Mouse (Mus musculus): ENCODE measurements around the gene Npw. TPM values are rescaled to one million over a fixed set of nuclear protein-coding genes. Genes with fewer than 3 reads are reported as not detected.

The Npw gene
- polyA plus RNA-seq, 1 experiment from 2014 or later: 0.47 TPM

DNA sequence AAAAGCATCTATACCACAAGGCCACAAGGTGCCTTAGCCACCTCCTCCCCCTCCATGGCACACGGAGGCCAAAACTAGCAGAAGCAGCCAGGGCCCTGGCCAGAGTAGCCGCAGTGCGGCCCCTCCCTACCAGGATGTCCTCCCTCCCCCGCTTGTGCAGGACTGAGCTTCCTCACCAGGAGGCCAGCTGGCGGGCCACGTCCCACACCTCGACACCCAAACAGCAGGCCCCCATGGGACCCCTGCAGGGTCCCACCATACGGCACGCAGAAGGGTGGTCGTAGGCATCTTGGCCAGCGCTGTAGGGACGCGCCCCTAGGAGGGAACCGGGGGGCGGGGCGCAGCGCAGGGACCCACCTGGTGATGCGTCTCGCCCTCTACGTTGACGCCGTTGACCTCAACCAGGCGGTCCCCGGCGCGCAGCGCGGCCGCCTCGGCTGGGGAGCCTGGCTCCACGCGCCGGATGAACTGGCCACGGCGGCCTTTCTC lies 8.6 kb downstream of the Npw start:
- no peak overlapping the region for H3K27ac ChIP-seq (ENCODE audit: low read depth, low read length)
- ATAC-seq (replicated peaks; ENCODE audit: low FRiP score) (peak; percentile 52; the same call in 1 of the 2 replicates), DNase-seq (ENCODE audit: low spot score) (no peak)
- H3K4me1 ChIP-seq (replicated peaks; ENCODE audit: control insufficient read depth, insufficient read depth, low read length): peaks cover 29% of the 10 kb centered on the region
- H3K4me3 ChIP-seq (ENCODE audit: low read depth, low read length): peak overlapping the region; percentile 71
- peak overlapping the region; percentile 77 for H3K9ac ChIP-seq (ENCODE audit: low read depth, low read length)
- H3K27me3 ChIP-seq (replicated peaks; ENCODE audit: control insufficient read depth, insufficient read depth, low read length): peaks cover 29% of the 10 kb centered on the region
- no peaks in the 10 kb centered on the region for H3K9me3 ChIP-seq (ENCODE audit: control insufficient read depth, low read length)
- no peaks in the 10 kb centered on the region for H3K36me3 ChIP-seq (ENCODE audit: control insufficient read depth, insufficient read depth, low read length)
- WGBS: under 1% methylated on average over 35 of the region's 35 CpGs
- peak overlapping the region; percentile 97 for H3K4me2 ChIP-seq

- no peak overlapping the region for H3K27ac ChIP-seq (ENCODE audit: low read depth, low read length)
- H3K4me3 ChIP-seq (ENCODE audit: low read depth, low read length): peak overlapping the region; percentile 71
- no peaks in the 10 kb centered on the region for H3K9me3 ChIP-seq (ENCODE audit: control insufficient read depth, low read length)
- no peak overlapping the region for H3K9ac ChIP-seq (ENCODE audit: low read depth, low read length)
- peak overlapping the region; percentile 97 for H3K4me2 ChIP-seq
- no peak for DNase-seq (ENCODE audit: low spot score)
- no peak for ATAC-seq (replicated peaks; ENCODE audit: low FRiP score)
- WGBS: 69% methylated on average over 10 of the region's 10 CpGs
- H3K36me3 ChIP-seq (ENCODE audit: control insufficient read depth, insufficient read depth, low read length): no peaks in the 10 kb centered on the region
- peaks cover 37% of the 10 kb centered on the region for H3K4me1 ChIP-seq (replicated peaks; ENCODE audit: control insufficient read depth, insufficient read depth, low read length)
- peaks cover 29% of the 10 kb centered on the region for H3K27me3 ChIP-seq (replicated peaks; ENCODE audit: control insufficient read depth, insufficient read depth, low read length)
Measured at GRCm38 (mm10) chr17:24648731-24649377, 9.4 kb downstream of the Npw start.

DNA sequence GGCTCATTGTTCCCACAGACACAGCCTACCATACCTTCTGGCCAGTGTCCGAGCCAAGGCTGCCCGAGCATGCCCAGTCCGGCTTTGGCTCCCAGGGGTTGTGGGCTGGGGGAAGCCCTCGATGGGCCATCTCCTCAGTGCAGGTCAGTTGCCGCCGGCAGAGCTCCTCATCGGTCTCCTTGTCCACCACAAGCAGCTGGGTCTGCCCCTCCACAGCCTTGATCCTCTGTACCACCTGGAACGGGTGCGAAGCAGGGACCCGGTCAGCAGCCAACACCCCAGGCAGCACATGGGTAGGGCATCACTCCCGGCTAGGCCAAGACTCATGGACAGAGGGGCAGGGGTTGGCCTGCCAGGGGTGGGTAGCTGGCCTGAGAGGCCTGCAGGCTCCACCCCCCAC lies 10.8 kb downstream of the Npw start:
- 79% methylated on average over 11 of the region's 11 CpGs for WGBS
- no peak overlapping the region for H3K4me3 ChIP-seq (ENCODE audit: low read depth, low read length)
- H3K4me2 ChIP-seq: no peak overlapping the region
- H3K4me1 ChIP-seq (replicated peaks; ENCODE audit: control insufficient read depth, insufficient read depth, low read length): peaks cover 40% of the 10 kb centered on the region
- no peak overlapping the region for H3K9ac ChIP-seq (ENCODE audit: low read depth, low read length)
- peaks cover 29% of the 10 kb centered on the region for H3K27me3 ChIP-seq (replicated peaks; ENCODE audit: control insufficient read depth, insufficient read depth, low read length)
- DNase-seq (ENCODE audit: low spot score) (no peak), ATAC-seq (replicated peaks; ENCODE audit: low FRiP score) (no peak)
- H3K27ac ChIP-seq (ENCODE audit: low read depth, low read length): peak overlapping the region; percentile 38; the same call in 1 of the 2 replicates
- no peaks in the 10 kb centered on the region for H3K36me3 ChIP-seq (ENCODE audit: control insufficient read depth, insufficient read depth, low read length)
- H3K9me3 ChIP-seq (ENCODE audit: control insufficient read depth, low read length): no peaks in the 10 kb centered on the region

DNA sequence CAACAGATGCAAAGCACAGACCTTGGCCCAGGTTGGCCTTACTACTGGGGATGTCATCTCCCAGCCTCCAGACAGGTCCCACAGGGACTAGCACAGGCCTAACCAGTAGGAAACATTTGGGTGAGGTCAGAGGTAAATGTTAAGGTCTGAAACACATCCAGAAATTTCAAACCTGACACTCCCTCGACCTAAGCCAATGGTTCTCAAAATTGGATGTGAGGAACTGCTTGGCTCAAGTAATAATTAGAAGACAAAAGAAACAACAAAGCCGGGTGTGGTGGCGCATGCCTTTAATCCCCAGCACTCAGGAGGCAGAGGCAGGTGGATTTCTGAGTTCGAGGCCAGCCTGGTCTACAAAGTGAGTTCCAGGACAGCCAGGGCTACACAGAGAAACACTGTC lies 11.9 kb downstream of the Npw start:
- H3K27me3 ChIP-seq (replicated peaks; ENCODE audit: control insufficient read depth, insufficient read depth, low read length): peaks cover 25% of the 10 kb centered on the region
- peaks cover 40% of the 10 kb centered on the region for H3K4me1 ChIP-seq (replicated peaks; ENCODE audit: control insufficient read depth, insufficient read depth, low read length)
- ATAC-seq (replicated peaks; ENCODE audit: low FRiP score) (no peak), DNase-seq (ENCODE audit: low spot score) (no peak)
- WGBS: 77% methylated on average over 4 of the region's 4 CpGs
- no peak overlapping the region for H3K4me3 ChIP-seq (ENCODE audit: low read depth, low read length)
- no peak overlapping the region for H3K9ac ChIP-seq (ENCODE audit: low read depth, low read length)
- H3K4me2 ChIP-seq: no peak overlapping the region
- H3K36me3 ChIP-seq (ENCODE audit: control insufficient read depth, insufficient read depth, low read length): no peaks in the 10 kb centered on the region
- no peak overlapping the region for H3K27ac ChIP-seq (ENCODE audit: low read depth, low read length)
- H3K9me3 ChIP-seq (ENCODE audit: control insufficient read depth, low read length): no peaks in the 10 kb centered on the region

- DNase-seq (ENCODE audit: low spot score) (no peak), ATAC-seq (replicated peaks; ENCODE audit: low FRiP score) (no peak)
- Histone ChIP-seq H3K4me3 (ENCODE audit: low read depth, low read length) (no peak overlapping the region), H3K36me3 (ENCODE audit: control insufficient read depth, insufficient read depth, low read length) (peaks cover 1% of the 10 kb centered on the region; the same call in 1 of the 2 replicates), H3K9me3 (ENCODE audit: control insufficient read depth, low read length) (no peaks in the 10 kb centered on the region), H3K27me3 (replicated peaks; ENCODE audit: control insufficient read depth, insufficient read depth, low read length) (peaks cover 21% of the 10 kb centered on the region), H3K9ac (ENCODE audit: low read depth, low read length) (no peak overlapping the region), H3K4me2 (no peak overlapping the region), H3K27ac (ENCODE audit: low read depth, low read length) (no peak overlapping the region), H3K4me1 (replicated peaks; ENCODE audit: control insufficient read depth, insufficient read depth, low read length) (peaks cover 40% of the 10 kb centered on the region)
- WGBS: 47% methylated on average over 3 of the region's 3 CpGs
Measured at GRCm38 (mm10) chr17:24645916-24646315, 12.3 kb downstream of the Npw start.

DNA sequence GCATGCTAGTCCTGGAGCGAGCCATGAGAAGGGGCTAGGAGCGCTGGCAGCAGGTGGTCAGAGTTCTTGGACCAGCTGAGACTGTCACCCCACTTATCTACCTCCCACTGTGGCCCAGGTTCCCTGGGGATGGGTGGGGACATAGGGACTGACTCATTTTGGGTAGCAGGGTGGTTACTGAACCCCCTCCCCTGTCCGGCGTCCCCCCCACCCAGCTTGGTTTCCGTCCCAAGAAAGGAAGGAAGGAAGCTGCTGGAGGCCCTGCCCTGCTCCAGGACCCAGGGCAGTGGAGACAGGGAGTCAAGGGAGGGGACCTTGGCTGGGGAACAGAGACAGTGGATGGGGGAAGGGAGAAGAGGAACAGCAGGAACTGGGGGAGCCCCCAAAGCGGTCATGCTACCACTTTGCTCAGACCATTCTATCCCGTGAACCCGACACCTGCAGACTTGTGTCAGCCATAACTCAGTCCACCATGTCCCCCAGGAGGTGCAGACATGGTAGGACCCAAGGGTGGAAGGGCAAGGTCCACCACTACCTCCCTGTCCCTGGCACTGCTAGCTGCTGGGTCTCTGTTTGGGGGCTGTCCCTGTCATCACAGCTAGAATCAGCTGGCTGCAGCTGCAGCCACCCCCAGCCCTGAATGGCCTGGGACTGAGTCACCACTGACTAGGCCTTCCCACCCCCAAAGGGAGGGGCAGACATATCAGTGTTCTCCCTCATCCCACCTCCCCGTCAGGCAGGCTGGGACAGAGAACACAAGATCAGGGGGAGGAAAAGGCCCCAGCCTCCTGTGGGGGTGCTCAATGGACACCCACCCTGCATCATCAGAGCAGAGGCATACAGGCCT lies 13.2 kb downstream of the Npw start:
- no peak for DNase-seq (ENCODE audit: low spot score)
- H3K4me2 ChIP-seq: peak overlapping the region; percentile 16
- 0 out of 2 replicates have a peak overlapping the region, but pooled peaks have one; percentile 5 for H3K4me3 ChIP-seq (ENCODE audit: low read depth, low read length)
- peaks cover 2% of the 10 kb centered on the region; the same call in 1 of the 2 replicates for H3K36me3 ChIP-seq (ENCODE audit: control insufficient read depth, insufficient read depth, low read length)
- WGBS: 52% methylated on average over 8 of the region's 9 CpGs
- H3K9me3 ChIP-seq (ENCODE audit: control insufficient read depth, low read length): no peaks in the 10 kb centered on the region
- peaks cover 35% of the 10 kb centered on the region for H3K4me1 ChIP-seq (replicated peaks; ENCODE audit: control insufficient read depth, insufficient read depth, low read length)
- peak overlapping the region; percentile 58 for H3K27ac ChIP-seq (ENCODE audit: low read depth, low read length)
- ATAC-seq (replicated peaks; ENCODE audit: low FRiP score): peak; percentile 47; the same call in 1 of the 2 replicates
- peaks cover 14% of the 10 kb centered on the region for H3K27me3 ChIP-seq (replicated peaks; ENCODE audit: control insufficient read depth, insufficient read depth, low read length)
- H3K9ac ChIP-seq (ENCODE audit: low read depth, low read length): no peak overlapping the region; the same call in 1 of the 2 replicates

GRCm38 (mm10) chr17:24644030-24644715 lies 14.1 kb downstream of the Npw start:
- WGBS: 41% methylated on average over 7 of the region's 7 CpGs
- H3K36me3 ChIP-seq (ENCODE audit: control insufficient read depth, insufficient read depth, low read length): peaks cover 2% of the 10 kb centered on the region; the same call in 1 of the 2 replicates
- H3K27ac ChIP-seq (ENCODE audit: low read depth, low read length): peak overlapping the region; percentile 58; the same call in 1 of the 2 replicates
- peaks cover 5% of the 10 kb centered on the region; the same call in 1 of the 2 replicates for H3K27me3 ChIP-seq (replicated peaks; ENCODE audit: control insufficient read depth, insufficient read depth, low read length)
- peak overlapping the region; percentile 6 for H3K4me2 ChIP-seq
- no peak overlapping the region for H3K4me3 ChIP-seq (ENCODE audit: low read depth, low read length)
- peaks cover 29% of the 10 kb centered on the region for H3K4me1 ChIP-seq (replicated peaks; ENCODE audit: control insufficient read depth, insufficient read depth, low read length)
- DNase-seq (ENCODE audit: low spot score) (no peak), ATAC-seq (replicated peaks; ENCODE audit: low FRiP score) (no peak)
- H3K9ac ChIP-seq (ENCODE audit: low read depth, low read length): peak overlapping the region; percentile 40; the same call in 1 of the 2 replicates
- no peaks in the 10 kb centered on the region for H3K9me3 ChIP-seq (ENCODE audit: control insufficient read depth, low read length)

GRCm38 (mm10) chr17:24642791-24643343 lies 15.4 kb downstream of the Npw start:
- Histone ChIP-seq H3K27ac (ENCODE audit: low read depth, low read length) (no peak overlapping the region), H3K4me1 (replicated peaks; ENCODE audit: control insufficient read depth, insufficient read depth, low read length) (peaks cover 29% of the 10 kb centered on the region), H3K4me2 (no peak overlapping the region), H3K9ac (ENCODE audit: low read depth, low read length) (no peak overlapping the region), H3K4me3 (ENCODE audit: low read depth, low read length) (no peak overlapping the region), H3K9me3 (ENCODE audit: control insufficient read depth, low read length) (no peaks in the 10 kb centered on the region), H3K36me3 (ENCODE audit: control insufficient read depth, insufficient read depth, low read length) (peaks cover 5% of the 10 kb centered on the region; the same call in 1 of the 2 replicates), H3K27me3 (replicated peaks; ENCODE audit: control insufficient read depth, insufficient read depth, low read length) (no peaks in the 10 kb centered on the region)
- ATAC-seq (replicated peaks; ENCODE audit: low FRiP score) (no peak), DNase-seq (ENCODE audit: low spot score) (no peak)
- 68% methylated on average over 6 of the region's 6 CpGs for WGBS

Data from liver, embryonic 11.5 days (tissue).